Comparison of ENCODE assay signal across 8 mouse cellular contexts in the genomic region with DNA sequence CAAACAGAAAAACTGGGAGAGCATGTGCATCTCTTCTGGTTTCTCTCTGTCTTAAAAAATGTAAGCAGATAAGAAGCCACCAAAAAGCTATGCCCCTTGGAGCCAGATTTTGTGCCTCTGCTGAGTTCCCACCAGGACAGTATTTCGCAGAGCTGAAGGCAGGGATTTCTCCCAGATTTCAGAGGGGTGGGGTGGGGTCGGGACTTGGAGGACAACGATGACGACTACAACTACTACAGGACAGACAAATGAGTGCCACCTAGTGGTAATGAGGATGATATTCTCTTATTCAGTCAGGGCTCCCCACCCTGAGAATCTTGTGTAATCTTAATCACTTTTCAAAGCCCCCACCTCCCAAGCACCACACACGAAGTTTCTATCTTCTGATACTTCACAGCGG. TPM values are rescaled to one million over a fixed set of nuclear protein-coding genes. Genes with fewer than 3 reads are reported as not detected.
DNase-seq lines count a peak whose midpoint lies in the region; ATAC-seq and TF ChIP-seq lines count a peak whose summit lies in the region.

No protein-coding gene starts in this region.

- peak; percentile 52 to 69; a peak in 2 of 4 replicates for ATAC-seq in hematopoietic stem cell, adult 5-6 weeks (replicated peaks in 1 of 2; ENCODE audit: insufficient read depth in 1 of 2, low FRiP score in 2 of 2, low TSS enrichment in 1 of 2, low read depth in 1 of 2, poor library complexity in 2 of 2, severe bottlenecking in 2 of 2)
- ATAC-seq in midbrain, embryonic 16.5 days, result 0 out of 2 replicates have a peak, but pooled peaks have one; percentile 30

- no peaks in the 10 kb centered on the region for H3K9me3 ChIP-seq in midbrain, embryonic 16.5 days (replicated peaks; ENCODE audit: control insufficient read depth, low read length, poor library complexity, severe bottlenecking)

- no peak overlapping the region for H3K27ac ChIP-seq in thymus, adult 2 months (ENCODE audit: control insufficient read depth, insufficient read depth, low read length)
- no peak overlapping the region for H3K27ac ChIP-seq in midbrain, embryonic 16.5 days (ENCODE audit: low read length)

- intact Hi-C loops in gastrocnemius, postnatal 36 days (cut with DNase I), result loop anchor here (1.0 to 5.0 kb wide), 2 partner anchors 112 to 176 kb away; partner anchors contain the start of gene Serpinb6b

- H3K27me3 ChIP-seq in thymus, adult 2 months (ENCODE audit: control insufficient read depth, insufficient read depth, low read length), result no peaks in the 10 kb centered on the region
- no peaks in the 10 kb centered on the region for H3K27me3 ChIP-seq in midbrain, embryonic 16.5 days (ENCODE audit: control insufficient read depth, insufficient read depth, low read depth, low read length)

- H3K4me2 ChIP-seq in midbrain, embryonic 16.5 days (ENCODE audit: low read length), result peak overlapping the region; percentile 36

- H3K36me3 ChIP-seq in thymus, adult 2 months (ENCODE audit: control insufficient read depth, insufficient read depth, low read length), result no peaks in the 10 kb centered on the region
- no peaks in the 10 kb centered on the region for H3K36me3 ChIP-seq in midbrain, embryonic 16.5 days (ENCODE audit: control insufficient read depth, insufficient read depth, low read length)

- TF ChIP-seq POLR2A in thymus, adult 2 months (IDR thresholded peaks at IDR 0.05; ENCODE audit: control insufficient read depth, extremely low read depth, insufficient read depth, low read length, poor library complexity), result no peak

- no peak overlapping the region for H3K4me3 ChIP-seq in thymus, adult 2 months (ENCODE audit: control insufficient read depth, insufficient read depth, low read length)
- no peak overlapping the region for H3K4me3 ChIP-seq in midbrain, embryonic 16.5 days (ENCODE audit: low read depth, low read length)

- TF ChIP-seq CTCF in thymus, adult 2 months (IDR thresholded peaks at IDR 0.05; ENCODE audit: borderline replicate concordance, control insufficient read depth, extremely low read depth, insufficient read depth, low read length, poor library complexity), result no peak

- 20% methylated on average over 6 of the region's 6 CpGs for WGBS in thymus, adult 2 months
- WGBS in midbrain, embryonic 16.5 days, result 27% methylated on average over 6 of the region's 6 CpGs

- peak; percentile 18 to 59 for DNase-seq in cerebellum, postnatal 10 days
- DNase-seq in cerebellum, postnatal 25 days, result no peak
- DNase-seq in thymus, postnatal 0 days (ENCODE audit: low spot score), result peak; percentile 38
- DNase-seq in thymus, adult 2 months, result no peak
- DNase-seq in layer of hippocampus, adult 9-11 months, result no peak
- DNase-seq in gastrocnemius, postnatal 36 days, result no peak

- no peak overlapping the region for H3K9ac ChIP-seq in midbrain, embryonic 16.5 days (ENCODE audit: low read depth, low read length)

- H3K4me1 ChIP-seq in thymus, adult 2 months (replicated peaks; ENCODE audit: control insufficient read depth, insufficient read depth, low read length), result no peaks in the 10 kb centered on the region
- no peaks in the 10 kb centered on the region for H3K4me1 ChIP-seq in midbrain, embryonic 16.5 days (ENCODE audit: control insufficient read depth, insufficient read depth, low read length)

RNA-seq across cellular contexts. Expression of gene Serpinb1b, which starts 1.0 kb away (rescaled TPM):
- polyA plus RNA-seq in thymus, postnatal 0 days (2015; fragmentation: Nextera tagmentation; extraction: Ambion mirVana), result 0.73 and 0.85 TPM in 2 replicates
- polyA plus RNA-seq in thymus, adult 2 months (2012; rRNA removed), result 0.09 and 0.22 TPM in 2 replicates
- total RNA-seq in hematopoietic stem cell, adult 5-6 weeks (2017), result not detected in 2 replicates
- polyA plus RNA-seq in midbrain, embryonic 16.5 days (2015; fragmentation: Nextera tagmentation; extraction: Ambion mirVana), result 3.2 and 4.3 TPM in 2 replicates
- not detected for total RNA-seq in gastrocnemius, postnatal 36 days (2021)

RNA-seq across cellular contexts. Expression of gene Serpinb9b, which starts 52.2 kb away (rescaled TPM):
- 0.45 and 0.57 TPM in 2 replicates for polyA plus RNA-seq in thymus, postnatal 0 days (2015; fragmentation: Nextera tagmentation; extraction: Ambion mirVana)
- polyA plus RNA-seq in thymus, adult 2 months (2012; rRNA removed), result 0.32 and 0.34 TPM in 2 replicates
- not detected in 2 replicates for total RNA-seq in hematopoietic stem cell, adult 5-6 weeks (2017)
- polyA plus RNA-seq in midbrain, embryonic 16.5 days (2015; fragmentation: Nextera tagmentation; extraction: Ambion mirVana), result 0.13 and 0.30 TPM in 2 replicates
- total RNA-seq in gastrocnemius, postnatal 36 days (2021), result not detected

Comparison
In these comparisons a context has a peak if more than half of its experiments do, and no peak if none do; other contexts are left out.
1. DNase-seq: peak in cerebellum, postnatal 10 days (2 of 2) and thymus, postnatal 0 days (single experiment); none in cerebellum, postnatal 25 days (0 of 2), thymus, adult 2 months (single experiment), layer of hippocampus, adult 9-11 months (single experiment) and gastrocnemius, postnatal 36 days (0 of 2).